Mouse (Mus musculus) heart, adult 2 months (tissue): ENCODE results near the gene Hivep2. TPM values are rescaled to one million over a fixed set of nuclear protein-coding genes. Genes with fewer than 3 reads are reported as not detected.

Experiments used
- DNase-seq, 2 experiments: peaks; one replicate each; pipeline ENCODE4 v3.0.0; 2021
- H3K27ac ChIP-seq: fragments of 200-600 bp; 2 replicates; pipeline ENCODE4 v1.8.1; 2022
- H3K27me3 ChIP-seq: fragments of 200-500 bp; 2 replicates; pipeline ENCODE4 v1.6.1; 2012; ENCODE audit warnings: mild to moderate bottlenecking, low read length, inconsistent platforms, mixed read lengths; ENCODE audit not compliant: control insufficient read depth, insufficient read depth
- H3K36me3 ChIP-seq: fragments of 200-500 bp; 2 replicates; pipeline ENCODE4 v1.6.1; 2012; ENCODE audit warnings: low read length, inconsistent platforms; ENCODE audit not compliant: control insufficient read depth, insufficient read depth
- H3K4me1 ChIP-seq: fragments of 200-500 bp; 2 replicates; pipeline ENCODE4 v1.6.1; 2011; ENCODE audit warnings: low read length; ENCODE audit not compliant: control insufficient read depth, insufficient read depth
- H3K4me3 ChIP-seq: fragments of 200-600 bp; 2 replicates; pipeline ENCODE4 v1.8.1; 2022
- H3K79me2 ChIP-seq: fragments of 200-500 bp; replicated peaks from 2 replicates; pipeline ENCODE4 v1.6.1; 2012; ENCODE audit warnings: mild to moderate bottlenecking, inconsistent platforms, low read length, moderate library complexity, mixed read lengths; ENCODE audit not compliant: control insufficient read depth, insufficient read depth
- H3K9ac ChIP-seq: fragments of 200-500 bp; 2 replicates; pipeline ENCODE4 v1.6.1; 2012; ENCODE audit warnings: low read depth, mild to moderate bottlenecking, control low read depth, inconsistent platforms, low read length, mixed read lengths
- CTCF ChIP-seq: fragments of 200-600 bp; IDR thresholded peaks from 2 replicates; pipeline ENCODE4 v1.8.1; 2022; ENCODE audit warnings: antibody characterized with exemption, mild to moderate bottlenecking, moderate library complexity
- EP300 ChIP-seq: fragments of 200-500 bp; IDR thresholded peaks from 2 replicates; pipeline ENCODE4 v1.6.1; 2011; ENCODE audit warnings: low read depth, low read length, control low read depth; ENCODE audit not compliant: insufficient read depth
- POLR2A ChIP-seq: fragments of 200-500 bp; IDR thresholded peaks from 2 replicates; pipeline ENCODE4 v1.6.1; 2011; ENCODE audit warnings: mild to moderate bottlenecking, low read depth, low read length, control low read depth; ENCODE audit not compliant: insufficient read depth
- WGBS: fragments of 180-500 bp; shearing (Covaris S2); methylation state at CpG from one replicate; pipeline ENCODE4 v1.1.7; 2018; 5-methylcytosine and 5-hydroxymethylcytosine counted together
- intact Hi-C: fragments of 180-260 bp; cut with DNase I; formaldehyde crosslinking; loops from one replicate; pipeline ENCODE4 v1.15.1; 2025
- polyA plus RNA-seq: library from polyadenylated mRNA; depleted of rRNA; stranded (reverse); fragments of >200 nt; gene quantifications from 2 replicates; pipeline ENCODE4 v1.2.3, GENCODE M21; 2012
- total RNA-seq, 2 experiments: library from RNA; stranded (reverse); gene quantifications; 2 replicates each; pipeline ENCODE4 v1.2.3; 2021

Gene Hivep2
- total and polyA plus RNA-seq, 3 experiments, result 5.3 to 22.6 (median 20.9) TPM

GRCm38 (mm10) chr10:14087316-14087715 is 121.4 kb downstream of the Hivep2 start:
- no peak for DNase-seq
- Histone ChIP-seq H3K27me3 (no peaks in the 10 kb centered on the region), H3K4me3 (no peak overlapping the region), H3K79me2 (peaks cover 3% of the 10 kb centered on the region; the same call in 1 of the 2 replicates), H3K27ac (no peak overlapping the region), H3K36me3 (peaks cover 13% of the 10 kb centered on the region), H3K4me1 (peaks cover 12% of the 10 kb centered on the region), H3K9ac (no peak overlapping the region)
- TF ChIP-seq EP300, result no peak
- TF ChIP-seq CTCF, result no peak
- TF ChIP-seq POLR2A, result no peak
- WGBS, result 60% methylated on average over 7 of the region's 7 CpGs
- intact Hi-C loops, result loop anchor here (5.0 to 10.0 kb wide), 3 partner anchors 40 to 523 kb away; no protein-coding TSS in a partner anchor

GRCm38 (mm10) chr10:14089488-14089887 is 123.6 kb downstream of the Hivep2 start:
- H3K27me3 ChIP-seq, result no peaks in the 10 kb centered on the region
- peak in 1 of 2 experiments; percentile 54 for DNase-seq
- no peak overlapping the region for H3K9ac ChIP-seq
- intact Hi-C loops, result loop anchor here (2.0 to 10.0 kb wide), 4 partner anchors 42 to 525 kb away; no protein-coding TSS in a partner anchor
- H3K27ac ChIP-seq, result no peak overlapping the region
- H3K4me1 ChIP-seq, result peaks cover 12% of the 10 kb centered on the region
- peaks cover 12% of the 10 kb centered on the region for H3K36me3 ChIP-seq
- 64% methylated on average over 9 of the region's 9 CpGs for WGBS
- peak; percentile 84 for TF ChIP-seq CTCF
- peak; percentile 71 for TF ChIP-seq EP300
- TF ChIP-seq POLR2A, result no peak
- no peak overlapping the region for H3K4me3 ChIP-seq
- no peaks in the 10 kb centered on the region; the same call in 1 of the 2 replicates for H3K79me2 ChIP-seq

DNA sequence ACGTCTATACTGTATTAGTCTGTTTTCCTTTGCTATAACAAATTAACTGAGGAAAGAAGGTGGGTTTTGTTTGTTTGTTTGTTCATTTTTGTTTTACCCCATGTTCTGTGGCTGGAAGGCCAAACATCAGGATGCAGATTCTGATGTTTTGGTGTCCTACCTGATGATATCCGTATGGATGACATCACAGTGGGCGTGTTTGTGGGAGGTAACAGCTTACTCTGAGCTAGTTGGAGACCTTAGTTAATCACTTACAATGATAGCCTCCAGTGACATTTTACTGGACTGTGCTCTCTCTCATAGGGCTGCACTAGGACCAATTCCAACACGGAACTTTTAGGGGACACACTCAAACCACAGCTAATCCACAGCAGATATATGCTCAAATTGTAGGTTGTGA is 128.2 kb downstream of the Hivep2 start:
- intact Hi-C loops, result no loop called here
- WGBS, result 93% methylated on average over 4 of the region's 4 CpGs
- no peak overlapping the region for H3K27ac ChIP-seq

GRCm38 (mm10) chr10:14096045-14096444 is 130.2 kb downstream of the Hivep2 start:
- no peak overlapping the region for H3K4me3 ChIP-seq
- no peaks in the 10 kb centered on the region for H3K27me3 ChIP-seq
- 55% methylated on average over 3 of the region's 3 CpGs for WGBS
- H3K4me1 ChIP-seq, result peaks cover 3% of the 10 kb centered on the region
- no peak for DNase-seq
- peaks cover 2% of the 10 kb centered on the region; the same call in 1 of the 2 replicates for H3K36me3 ChIP-seq
- no peak overlapping the region for H3K9ac ChIP-seq
- no peak overlapping the region for H3K27ac ChIP-seq
- intact Hi-C loops, result loop anchor here (5.0 kb wide), 1 partner anchor 36 kb away; no protein-coding TSS in a partner anchor
- peaks cover 4% of the 10 kb centered on the region; the same call in 1 of the 2 replicates for H3K79me2 ChIP-seq
- no peak for TF ChIP-seq POLR2A
- TF ChIP-seq EP300, result no peak
- no peak for TF ChIP-seq CTCF

More for the DNA sequence above, 128.2 kb downstream of the Hivep2 start:
- H3K27me3 ChIP-seq, result no peaks in the 10 kb centered on the region
- no peak for DNase-seq
- H3K4me3 ChIP-seq, result no peak overlapping the region
- H3K79me2 ChIP-seq, result peaks cover 4% of the 10 kb centered on the region; the same call in 1 of the 2 replicates
- H3K4me1 ChIP-seq, result peaks cover 2% of the 10 kb centered on the region
- H3K9ac ChIP-seq, result no peak overlapping the region
- TF ChIP-seq POLR2A, result no peak
- TF ChIP-seq CTCF, result no peak
- H3K36me3 ChIP-seq, result peaks cover 2% of the 10 kb centered on the region; the same call in 1 of the 2 replicates

- H3K27me3 ChIP-seq, result no peaks in the 10 kb centered on the region
- no peak overlapping the region for H3K9ac ChIP-seq
- H3K4me1 ChIP-seq, result peaks cover 3% of the 10 kb centered on the region
- 52% methylated on average over 4 of the region's 4 CpGs for WGBS
- intact Hi-C loops, result loop anchor here (5.0 kb wide), 1 partner anchor 33 kb away; no protein-coding TSS in a partner anchor
- H3K4me3 ChIP-seq, result no peak overlapping the region
- peaks cover 4% of the 10 kb centered on the region; the same call in 1 of the 2 replicates for H3K79me2 ChIP-seq
- DNase-seq, result no peak
- no peak for TF ChIP-seq CTCF
- no peak for TF ChIP-seq EP300
- no peak for TF ChIP-seq POLR2A
- H3K27ac ChIP-seq, result no peak overlapping the region; the same call in 1 of the 2 replicates
- H3K36me3 ChIP-seq, result peaks cover 12% of the 10 kb centered on the region
Measured at GRCm38 (mm10) chr10:14099182-14099581, 133.3 kb downstream of the Hivep2 start.

GRCm38 (mm10) chr10:14100041-14100440 is 134.2 kb downstream of the Hivep2 start:
- Histone ChIP-seq H3K36me3 (peaks cover 11% of the 10 kb centered on the region), H3K27ac (no peak overlapping the region), H3K4me1 (peaks cover 3% of the 10 kb centered on the region), H3K27me3 (no peaks in the 10 kb centered on the region), H3K4me3 (no peak overlapping the region), H3K79me2 (peaks cover 4% of the 10 kb centered on the region; the same call in 1 of the 2 replicates), H3K9ac (no peak overlapping the region)
- no peak for DNase-seq
- TF ChIP-seq POLR2A (no peak), EP300 (no peak), CTCF (no peak)
- intact Hi-C loops, result no loop called here
- 69% methylated on average over 8 of the region's 8 CpGs for WGBS
